Mouse (Mus musculus): Measurements from ENCODE around the gene Ube2f.

DNA sequence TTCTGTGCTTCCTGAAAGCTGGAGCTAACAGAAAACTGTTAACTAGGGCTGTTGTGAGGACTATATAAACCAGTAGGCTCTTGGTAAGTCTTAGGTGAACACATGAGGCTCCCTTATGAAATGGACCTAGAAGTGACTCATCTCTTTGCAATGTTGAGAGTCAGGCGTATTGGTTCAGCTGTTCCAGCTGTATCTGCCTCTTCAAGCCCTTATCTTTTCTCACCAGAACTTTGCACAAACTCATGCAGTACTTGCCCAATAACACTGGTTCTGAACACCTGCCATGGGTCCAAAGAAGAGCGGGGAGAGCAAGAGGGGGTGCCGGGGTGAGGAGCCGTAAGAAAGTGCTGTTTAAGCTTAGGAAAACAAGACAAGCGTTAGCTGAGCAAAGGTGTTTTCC lies 1.9 kb upstream of the Ube2f start:
- no peak for TF ChIP-seq CTCF (IDR thresholded peaks at IDR 0.05; ENCODE audit: extremely low read depth, insufficient read length, insufficient replicate concordance, low read depth, low read length)
- no peak for TF ChIP-seq POLR2A (IDR thresholded peaks at IDR 0.05; ENCODE audit: low read depth, low read length)

Measured in small intestine, adult 2 months (tissue).